Mouse (Mus musculus) megakaryocyte, embryonic 14.5 days (primary cell): ENCODE results near the gene Stk33.

Experiments
- FLI1 ChIP-seq: IDR thresholded peaks from 2 replicates; pipeline ENCODE4 v1.6.1; 2012; ENCODE audit warnings: low read length, inconsistent platforms, mixed read lengths
- GATA1 ChIP-seq: IDR thresholded peaks from 3 replicates; pipeline ENCODE4 v1.6.1; 2012; ENCODE audit warnings: mixed read lengths, low read length, inconsistent platforms, borderline replicate concordance

DNA sequence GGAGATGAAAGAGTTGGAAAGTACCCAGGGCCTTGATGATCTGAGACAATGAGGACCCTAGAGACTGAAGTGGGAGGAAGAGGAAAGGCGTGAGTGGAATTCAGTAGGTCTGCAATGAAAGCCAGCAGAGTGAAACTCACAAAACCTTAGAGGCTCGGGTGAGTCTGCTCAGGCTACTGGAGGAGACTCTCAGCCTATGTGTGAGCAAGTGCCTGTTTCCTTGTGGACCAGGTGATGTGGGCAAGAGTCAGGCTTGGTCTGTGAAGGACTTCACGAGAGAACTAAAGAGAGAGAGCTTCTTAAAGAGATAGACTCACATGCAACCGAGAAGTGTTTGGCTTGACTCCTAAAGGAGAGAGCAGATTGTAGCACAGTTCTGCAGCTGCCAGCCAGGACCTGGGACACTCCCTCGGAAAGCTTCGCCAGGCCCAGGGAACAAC is 29.4 kb upstream of the Stk33 start:
- TF ChIP-seq GATA1 (no peak), FLI1 (no peak)
